Mouse (Mus musculus) adrenal gland, adult 18-20 months (tissue): ENCODE results near the gene Zfp831. TPM values are rescaled to one million over a fixed set of nuclear protein-coding genes. Genes with fewer than 3 reads are reported as not detected.

Experiments used
- DNase-seq, 2 experiments: peaks; one replicate each; pipeline ENCODE4 v3.0.0; 2021 to 2022; ENCODE audit warnings: low spot score in 2 of 2
- long read RNA-seq, 2 experiments: library from polyadenylated mRNA; stranded (forward); transcript quantifications; one replicate each; pipeline ENCODE4 v2.0.0; 2021
- total RNA-seq, 2 experiments: library from RNA; stranded (reverse); gene quantifications; 1 replicate in 1 of 2; 2 replicates in 1 of 2; pipeline ENCODE4 v1.2.3; 2021

Zfp831 gene
- under 1 TPM; 0.07 to 0.13 TPM for total RNA-seq
- long read RNA-seq, experiment 1 = 0 reads
- long read RNA-seq, experiment 2 = 0 reads

DNA sequence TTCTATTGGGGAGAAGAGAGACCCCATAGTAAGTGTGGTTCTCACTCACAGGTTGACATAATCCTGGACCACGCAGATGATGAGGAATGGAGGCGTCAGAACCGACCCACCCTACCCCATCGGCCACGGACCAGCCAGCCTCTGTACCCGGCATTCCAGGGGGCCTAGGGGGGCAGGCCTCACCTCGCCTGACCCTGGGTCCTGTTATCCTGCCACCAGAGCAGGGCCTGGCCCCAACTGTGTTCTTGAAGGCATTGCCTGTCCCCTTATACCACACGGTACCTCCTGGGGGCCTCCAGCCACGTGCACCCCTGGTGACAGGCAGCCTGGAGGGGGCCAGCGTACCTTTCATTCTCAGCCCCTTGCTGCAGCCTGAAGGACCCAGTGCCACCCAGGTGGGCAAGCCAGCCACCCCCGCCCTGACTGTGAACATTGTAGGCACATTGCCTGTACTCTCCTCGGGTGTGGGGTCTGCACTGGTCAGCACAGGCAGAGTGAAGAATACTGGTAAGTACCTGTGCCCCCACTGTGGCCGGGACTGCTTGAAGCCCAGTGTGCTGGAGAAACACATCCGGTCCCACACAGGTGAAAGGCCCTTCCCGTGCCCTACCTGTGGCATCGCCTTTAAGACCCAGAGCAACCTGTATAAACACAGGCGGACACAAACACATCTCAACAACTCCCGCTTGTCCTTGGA, at the start of gene Zfp831:
Zfp831 (plus strand) TSS at position 87 of the 697 bp plus-strand sequence.
- peak in 1 of 2 experiments; percentile 16 for DNase-seq

GRCm38 (mm10) chr2:174594965-174595364, 48.4 kb upstream of the Zfp831 start:
- DNase-seq = no peak

GRCm38 (mm10) chr2:174595611-174596010, 47.7 kb upstream of the Zfp831 start:
- DNase-seq = peak in 1 of 2 experiments; percentile 27

DNA sequence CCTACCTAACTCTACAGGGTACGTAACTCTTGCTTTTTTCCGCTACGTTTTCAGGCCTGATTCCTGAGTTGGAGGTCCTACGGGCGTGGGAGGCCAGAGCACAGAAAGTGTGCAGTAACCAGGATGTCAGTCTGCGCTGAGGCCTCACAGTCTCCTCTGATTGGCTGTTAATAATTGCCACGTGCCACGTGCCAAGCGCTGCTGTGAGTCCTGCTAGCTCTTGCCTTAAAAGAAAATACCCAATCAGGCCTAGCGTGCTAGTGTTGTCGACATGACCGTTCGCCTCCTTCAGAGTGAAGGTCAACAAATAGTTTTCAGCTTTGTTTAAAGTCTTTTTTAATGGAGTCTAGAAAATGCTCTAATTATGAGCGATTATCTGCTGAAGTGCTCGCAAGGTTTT, 46.9 kb upstream of the Zfp831 start:
- DNase-seq = no peak

GRCm38 (mm10) chr2:174598451-174598850, 44.9 kb upstream of the Zfp831 start:
- no peak for DNase-seq

DNA sequence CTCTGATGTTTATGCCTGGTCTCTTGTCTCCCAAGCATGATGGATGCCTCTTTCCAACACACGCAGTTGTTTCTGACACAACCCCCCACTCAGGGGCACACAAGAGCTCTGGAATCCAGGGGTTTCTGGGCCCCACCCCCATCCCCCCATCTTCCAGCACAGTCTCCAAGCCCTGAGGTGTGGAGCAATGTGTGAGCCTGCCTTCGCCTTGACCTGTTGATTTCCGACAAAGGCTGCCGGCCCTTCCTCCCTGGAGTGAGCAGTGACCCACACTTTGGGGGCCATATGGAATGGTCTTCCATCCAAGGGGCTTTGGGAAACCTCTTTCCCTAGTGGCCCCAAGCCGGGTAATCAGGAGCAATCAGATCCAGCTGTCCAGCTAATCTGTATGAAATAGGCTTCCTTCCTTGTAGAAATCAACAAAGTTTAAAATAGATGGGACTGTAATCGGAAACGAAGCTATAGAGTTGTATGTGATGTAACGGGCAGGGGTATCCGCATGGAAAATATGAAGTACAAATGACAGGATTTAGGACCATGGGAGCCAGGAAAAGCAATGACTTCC, 44.2 kb upstream of the Zfp831 start:
- no peak for DNase-seq

GRCm38 (mm10) chr2:174599853-174600271, 43.5 kb upstream of the Zfp831 start:
- peak; percentile 44 to 64 for DNase-seq

DNA sequence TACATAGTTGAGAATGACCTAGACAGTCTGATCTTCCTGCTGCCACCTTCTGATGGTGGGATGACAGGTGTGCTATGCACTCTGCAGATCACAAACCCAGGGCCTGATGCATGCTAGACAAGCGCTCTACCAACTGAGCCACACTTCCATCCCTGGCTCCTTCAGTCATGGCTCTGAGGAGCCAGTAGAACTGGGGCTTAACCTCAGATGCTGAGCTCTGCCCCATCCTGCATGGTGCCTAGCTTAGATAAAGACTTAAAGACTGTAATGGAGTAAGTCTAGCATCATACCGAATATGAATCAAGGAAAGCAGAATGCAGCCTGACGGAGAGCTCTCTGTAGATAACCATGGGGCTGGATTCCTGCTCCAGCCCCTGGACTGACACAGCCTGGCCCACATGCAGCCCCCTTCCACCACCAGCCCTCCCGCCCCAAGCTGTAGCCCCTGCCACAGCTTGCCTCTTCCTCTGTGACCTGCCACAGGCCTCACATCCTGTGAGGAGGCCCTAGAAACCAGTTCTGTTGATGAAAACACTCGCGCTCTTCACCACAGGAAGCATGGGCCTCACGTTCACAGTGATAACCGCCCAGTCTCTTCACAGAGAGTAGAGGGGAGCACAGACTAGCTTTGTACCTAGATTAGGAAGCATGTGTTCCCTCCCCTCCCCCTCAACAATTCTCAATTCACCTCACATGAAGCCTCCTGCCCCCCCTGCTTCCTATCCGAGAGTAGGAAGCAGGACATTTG, 41.2 kb upstream of the Zfp831 start:
- no peak for DNase-seq

GRCm38 (mm10) chr2:174603321-174603720, 40.0 kb upstream of the Zfp831 start:
- DNase-seq = no peak

- no peak for DNase-seq
Observed at GRCm38 (mm10) chr2:174605020-174605419, 38.3 kb upstream of the Zfp831 start.

DNA sequence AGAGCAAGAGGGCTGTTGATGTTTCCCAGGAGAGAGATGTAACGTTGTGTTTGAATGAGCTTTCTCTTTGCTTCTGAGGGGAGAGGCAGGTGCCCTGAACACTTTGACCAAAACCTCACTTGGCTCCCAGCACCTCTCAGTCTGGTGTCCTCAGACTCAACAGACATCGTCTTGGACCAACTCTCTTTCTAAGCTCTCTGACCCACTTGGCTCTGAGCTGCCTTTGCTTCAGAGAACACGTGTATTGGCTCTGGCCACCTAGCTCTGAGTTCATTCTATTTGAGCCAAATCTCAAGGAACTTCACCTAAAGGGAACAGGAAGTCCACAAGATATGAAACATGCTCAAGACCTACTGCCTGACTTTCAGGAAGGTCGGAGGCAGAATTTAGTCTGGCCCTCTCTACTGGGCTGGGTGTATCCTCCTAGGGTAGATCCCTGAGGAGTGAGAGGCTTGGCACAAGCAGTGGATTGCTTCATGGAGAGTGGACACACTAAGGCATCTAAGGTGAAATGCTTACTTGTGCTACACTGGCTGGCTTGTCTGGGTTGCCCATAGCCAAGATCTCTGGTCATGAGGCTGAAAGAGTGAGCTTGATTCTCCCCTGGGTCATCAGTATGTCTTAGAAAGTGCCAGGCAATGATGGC, 37.8 kb upstream of the Zfp831 start:
- DNase-seq = no peak

DNA sequence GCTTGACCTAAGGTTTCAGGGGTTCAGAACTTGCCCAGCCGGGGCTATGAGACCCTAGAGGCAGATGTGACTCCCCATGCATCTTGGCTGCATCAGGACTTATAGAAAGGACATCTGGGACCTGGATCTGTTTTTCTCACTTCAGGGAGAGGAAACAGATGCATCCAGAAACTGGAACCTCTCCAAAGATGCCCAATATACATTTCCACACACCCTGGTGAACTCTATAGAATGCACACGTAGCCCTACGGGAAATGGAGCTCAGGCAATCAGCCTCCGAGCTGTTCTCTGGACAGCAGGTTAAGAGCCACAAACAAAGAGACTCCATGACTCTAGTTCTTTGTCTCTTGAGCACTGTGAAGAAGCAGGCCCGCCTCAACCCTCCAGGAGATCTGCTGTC, 37.0 kb upstream of the Zfp831 start:
- DNase-seq = no peak

DNA sequence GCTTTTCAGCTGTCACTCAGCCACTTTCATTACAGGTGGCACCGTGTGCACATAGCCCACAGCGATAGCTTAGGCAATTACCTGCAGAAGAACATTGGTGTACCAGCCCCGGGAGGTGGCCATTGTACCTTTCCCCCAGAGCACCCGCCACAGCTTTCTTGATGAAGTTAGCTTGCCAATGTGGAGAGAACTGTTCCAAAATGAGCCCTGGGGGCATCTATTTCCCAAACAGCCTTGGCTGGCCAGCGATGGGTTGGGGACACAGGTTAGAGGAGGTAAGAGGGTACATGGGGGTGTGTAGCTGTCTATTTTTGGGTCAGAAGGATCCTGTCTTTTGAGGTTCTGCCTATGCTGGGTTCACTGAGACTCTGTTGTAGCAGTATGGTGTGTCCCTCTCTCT, 33.4 kb upstream of the Zfp831 start:
- no peak for DNase-seq

DNA sequence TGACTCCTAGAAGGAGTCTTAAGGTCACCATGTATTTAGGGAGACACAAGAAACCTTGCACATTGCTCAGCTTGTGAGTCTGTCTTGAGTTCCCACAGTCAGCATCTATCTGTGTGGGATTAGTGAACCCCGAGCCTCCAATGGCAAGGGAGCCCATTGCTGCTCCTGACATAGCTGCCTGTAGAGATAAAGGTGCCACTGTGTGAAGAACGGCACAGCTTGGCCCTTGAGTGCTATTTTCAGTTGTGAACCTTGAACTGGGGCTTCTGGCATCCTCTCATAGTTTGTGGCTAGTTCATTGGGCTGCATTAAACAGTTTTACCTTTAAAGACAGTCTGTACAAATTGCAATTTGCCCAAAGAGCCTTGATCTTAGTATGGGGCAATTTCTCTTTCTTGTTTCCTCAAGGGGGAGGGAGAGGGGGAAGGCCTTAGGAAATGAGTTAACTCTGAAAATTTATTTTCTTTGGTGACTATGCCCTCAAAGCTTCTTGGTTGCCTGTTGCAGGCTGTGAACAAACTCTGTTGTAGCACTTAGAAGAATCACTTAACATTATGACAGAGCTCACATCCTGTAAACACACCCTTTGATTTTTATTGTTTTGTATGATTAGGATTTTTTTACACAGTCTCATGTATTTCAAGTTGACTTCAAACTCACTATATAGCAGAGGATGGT, 30.8 kb upstream of the Zfp831 start:
- no peak for DNase-seq

GRCm38 (mm10) chr2:174613221-174613620, 30.1 kb upstream of the Zfp831 start:
- DNase-seq = no peak

- DNase-seq = no peak
Observed at GRCm38 (mm10) chr2:174613921-174614441, 29.4 kb upstream of the Zfp831 start.

DNA sequence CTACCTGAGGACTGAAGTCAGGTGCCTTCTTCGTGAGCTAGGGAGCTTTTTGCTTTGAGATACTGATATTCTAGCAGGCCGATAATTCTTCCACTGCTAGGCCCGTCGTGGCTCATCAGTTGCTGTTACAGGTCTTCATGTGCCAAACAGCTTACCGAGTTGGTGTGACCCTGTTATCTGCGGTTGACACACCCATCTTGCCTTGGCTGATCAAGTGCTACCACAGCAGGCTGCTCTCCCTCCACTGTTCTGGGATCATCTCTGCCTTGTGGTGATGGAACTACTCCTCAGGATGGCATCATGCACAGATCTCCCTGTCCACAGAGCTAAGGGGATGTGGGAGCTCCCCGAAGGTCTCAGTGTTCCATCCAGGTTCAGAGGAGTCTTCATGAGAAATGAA, 21.5 kb upstream of the Zfp831 start:
- DNase-seq = no peak

GRCm38 (mm10) chr2:174624430-174624829, 18.9 kb upstream of the Zfp831 start:
- DNase-seq = no peak

DNA sequence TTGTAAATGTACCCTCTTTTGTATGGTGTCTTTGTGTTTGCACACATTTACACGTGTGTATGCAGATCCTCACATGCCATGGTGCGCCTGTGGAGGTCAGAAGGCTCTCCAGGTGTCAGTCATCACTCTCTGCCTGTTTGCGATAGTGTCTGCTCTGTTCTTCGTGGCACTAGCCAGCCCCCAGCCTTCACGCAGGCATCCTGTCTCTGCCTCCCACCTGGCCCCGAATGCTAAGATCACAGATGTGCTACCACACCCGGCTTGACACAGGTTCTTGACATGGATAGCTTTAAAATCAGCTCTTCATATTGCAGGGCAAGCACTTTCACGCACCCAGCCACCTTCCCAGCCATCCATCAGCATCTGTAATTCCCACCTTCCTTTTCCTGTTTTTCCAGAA, 16.3 kb upstream of the Zfp831 start:
- no peak for DNase-seq

GRCm38 (mm10) chr2:174629299-174629850, 14.0 kb upstream of the Zfp831 start:
- no peak for DNase-seq

DNA sequence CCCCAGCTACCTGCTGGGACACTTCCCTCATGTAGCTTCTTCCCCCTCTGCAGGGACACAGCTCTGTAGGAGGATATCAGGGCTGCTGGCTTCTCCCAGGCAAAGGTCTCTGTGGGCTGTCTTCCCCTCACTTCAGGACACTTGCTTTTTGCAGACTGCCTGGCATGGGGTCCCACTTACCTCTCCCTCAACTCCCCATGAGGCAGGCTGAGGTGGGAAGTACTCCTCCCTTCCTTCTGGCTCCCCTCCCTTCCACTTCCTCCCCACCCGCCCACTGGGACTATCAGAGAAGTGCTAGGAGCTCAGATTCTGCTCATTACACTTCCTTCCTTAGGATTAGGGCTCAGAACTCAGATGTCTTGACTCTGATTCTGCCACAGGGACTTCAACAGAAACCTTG, 6.6 kb upstream of the Zfp831 start:
- no peak for DNase-seq
